Mouse (Mus musculus): Measurements from ENCODE around the gene Pnliprp2. TPM values are rescaled to one million over a fixed set of nuclear protein-coding genes. Genes with fewer than 3 reads are reported as not detected.

Gene Pnliprp2
- polyA plus RNA-seq, 1 experiment, result not detected

- no peak overlapping the region for H3K4me3 ChIP-seq
- no peak for TF ChIP-seq USF1 (IDR thresholded peaks at IDR 0.05; ENCODE audit: low read depth)
- no peak for TF ChIP-seq SRF (IDR thresholded peaks at IDR 0.05; ENCODE audit: control insufficient read depth, insufficient read length, low read depth)
- no peak for TF ChIP-seq MYOG (IDR thresholded peaks at IDR 0.05; ENCODE audit: control insufficient read depth in 1 of 3, insufficient read depth in 1 of 3, insufficient read length in 2 of 3, low read depth in 2 of 3)
- TF ChIP-seq MAX (IDR thresholded peaks at IDR 0.05; ENCODE audit: low read depth), result no peak
- TF ChIP-seq MYOD1 (IDR thresholded peaks at IDR 0.05; ENCODE audit: control insufficient read depth in 1 of 3, insufficient read length in 2 of 3, low read depth in 2 of 3), result no peak
- no peak for TF ChIP-seq POLR2AphosphoS2 (IDR thresholded peaks at IDR 0.05; ENCODE audit: insufficient read length, low read depth)
- TF ChIP-seq CEBPB (IDR thresholded peaks at IDR 0.05; ENCODE audit: insufficient read depth, poor library complexity, severe bottlenecking), result no peak
- TF ChIP-seq TCF3 (IDR thresholded peaks at IDR 0.05; ENCODE audit: insufficient read length, low read depth), result no peak
- no peak for TF ChIP-seq POLR2A (IDR thresholded peaks at IDR 0.05; ENCODE audit: insufficient read length, low read depth)
- H3K36me3 ChIP-seq (ENCODE audit: control insufficient read depth, insufficient read depth), result no peaks in the 10 kb centered on the region
- no peak overlapping the region for H3ac ChIP-seq (ENCODE audit: control insufficient read depth, insufficient read length)
- no peak overlapping the region for H3K4me2 ChIP-seq (ENCODE audit: low read depth)
- no peaks in the 10 kb centered on the region for H3K79me2 ChIP-seq (ENCODE audit: control insufficient read depth, insufficient read depth)
- H3K27me3 ChIP-seq (ENCODE audit: control insufficient read depth, insufficient read depth, insufficient read length), result peaks cover 13% of the 10 kb centered on the region
These were observed 15.8 kb upstream of the Pnliprp2 start for GRCm38 (mm10) chr19:58743736-58744135.

DNA sequence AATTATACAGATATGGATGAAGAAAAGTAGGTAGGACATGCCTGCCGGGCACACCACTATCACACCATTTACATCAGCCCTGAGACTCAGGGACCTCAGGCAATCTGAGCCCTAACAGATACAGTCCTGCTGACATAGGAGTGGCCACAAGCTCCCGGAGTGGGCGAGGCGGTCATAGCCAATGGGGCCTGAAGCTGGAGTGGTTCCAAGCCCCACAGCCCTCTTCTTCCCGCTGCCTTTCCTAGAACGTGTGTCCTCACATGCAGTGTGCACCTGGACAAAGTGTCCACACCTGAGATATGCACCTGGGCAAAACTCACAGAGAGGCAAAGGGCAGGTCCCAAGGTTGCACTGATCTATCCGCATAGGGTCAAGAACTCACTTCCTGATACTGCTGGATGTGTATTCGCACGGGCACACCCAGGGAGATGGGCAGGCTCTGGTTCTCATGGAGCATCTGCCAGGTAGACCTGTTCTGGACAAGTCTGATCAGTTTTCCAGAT, 12.0 kb upstream of the Pnliprp2 start:
- H3K4me3 ChIP-seq, result no peak overlapping the region
- H3K4me2 ChIP-seq (ENCODE audit: low read depth), result no peak overlapping the region
- H3ac ChIP-seq (ENCODE audit: control insufficient read depth, insufficient read length), result no peak overlapping the region
- H3K79me2 ChIP-seq (ENCODE audit: control insufficient read depth, insufficient read depth), result no peaks in the 10 kb centered on the region
- peaks cover 7% of the 10 kb centered on the region for H3K27me3 ChIP-seq (ENCODE audit: control insufficient read depth, insufficient read depth, insufficient read length)
- no peak for TF ChIP-seq REST (IDR thresholded peaks at IDR 0.05; ENCODE audit: insufficient read depth, insufficient read length)
- no peak for TF ChIP-seq POLR2AphosphoS2 (IDR thresholded peaks at IDR 0.05; ENCODE audit: insufficient read length, low read depth)
- no peak for TF ChIP-seq E2F4 (IDR thresholded peaks at IDR 0.05; ENCODE audit: insufficient read depth)
- TF ChIP-seq TCF3 (IDR thresholded peaks at IDR 0.05; ENCODE audit: insufficient read length, low read depth), result no peak
- TF ChIP-seq MYOG (IDR thresholded peaks at IDR 0.05; ENCODE audit: control insufficient read depth in 1 of 3, insufficient read depth in 1 of 3, insufficient read length in 2 of 3, low read depth in 2 of 3), result no peak
- no peak for TF ChIP-seq TCF12 (IDR thresholded peaks at IDR 0.05; ENCODE audit: insufficient read depth, poor library complexity, severe bottlenecking)
- TF ChIP-seq USF1 (IDR thresholded peaks at IDR 0.05; ENCODE audit: low read depth), result no peak
- TF ChIP-seq SRF (IDR thresholded peaks at IDR 0.05; ENCODE audit: control insufficient read depth, insufficient read length, low read depth), result no peak
- no peak for TF ChIP-seq POLR2A (IDR thresholded peaks at IDR 0.05; ENCODE audit: insufficient read length, low read depth)
- H3K36me3 ChIP-seq (ENCODE audit: control insufficient read depth, insufficient read depth), result no peaks in the 10 kb centered on the region

DNA sequence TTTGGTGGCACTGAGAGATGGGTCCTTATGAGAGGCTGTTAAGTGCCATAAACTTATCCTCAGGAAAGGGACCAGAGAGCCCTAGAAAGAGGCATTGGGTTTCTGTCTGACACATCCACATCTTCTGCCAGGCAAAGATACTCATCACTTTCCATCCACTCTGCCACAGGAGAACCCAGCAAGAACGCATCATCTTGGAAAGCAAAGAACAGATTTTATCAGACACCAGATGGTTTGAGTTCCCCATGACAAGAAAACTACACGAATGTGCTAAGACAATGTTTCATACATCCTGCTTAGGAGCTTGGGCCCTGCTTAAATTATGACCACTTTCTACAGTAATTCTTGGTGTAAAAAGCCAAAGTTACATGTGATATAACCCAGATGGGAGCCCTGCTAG, 8.7 kb upstream of the Pnliprp2 start:
- TF ChIP-seq TCF12 (IDR thresholded peaks at IDR 0.05; ENCODE audit: insufficient read depth, poor library complexity, severe bottlenecking) (no peak), MYOG (IDR thresholded peaks at IDR 0.05; ENCODE audit: control insufficient read depth in 1 of 3, insufficient read depth in 1 of 3, insufficient read length in 2 of 3, low read depth in 2 of 3) (no peak), MAX (IDR thresholded peaks at IDR 0.05; ENCODE audit: low read depth) (no peak), MYOD1 (IDR thresholded peaks at IDR 0.05; ENCODE audit: control insufficient read depth in 1 of 3, insufficient read length in 2 of 3, low read depth in 2 of 3) (no peak), CEBPB (IDR thresholded peaks at IDR 0.05; ENCODE audit: insufficient read depth, poor library complexity, severe bottlenecking) (no peak)
- H3K79me2 ChIP-seq (ENCODE audit: control insufficient read depth, insufficient read depth), result no peaks in the 10 kb centered on the region
- H3K36me3 ChIP-seq (ENCODE audit: control insufficient read depth, insufficient read depth), result no peaks in the 10 kb centered on the region
- H3K27me3 ChIP-seq (ENCODE audit: control insufficient read depth, insufficient read depth, insufficient read length), result peaks cover 7% of the 10 kb centered on the region
- no peak overlapping the region for H3K4me2 ChIP-seq (ENCODE audit: low read depth)
- H3ac ChIP-seq (ENCODE audit: control insufficient read depth, insufficient read length), result no peak overlapping the region
- H3K4me3 ChIP-seq, result no peak overlapping the region

- Histone ChIP-seq H3K36me3 (ENCODE audit: control insufficient read depth, insufficient read depth) (no peaks in the 10 kb centered on the region), H3ac (ENCODE audit: control insufficient read depth, insufficient read length) (no peak overlapping the region), H3K4me2 (ENCODE audit: low read depth) (no peak overlapping the region), H3K27me3 (ENCODE audit: control insufficient read depth, insufficient read depth, insufficient read length) (peaks cover 4% of the 10 kb centered on the region), H3K79me2 (ENCODE audit: control insufficient read depth, insufficient read depth) (no peaks in the 10 kb centered on the region), H3K4me3 (no peak overlapping the region)
- TF ChIP-seq POLR2AphosphoS2 (IDR thresholded peaks at IDR 0.05; ENCODE audit: insufficient read length, low read depth) (no peak), E2F4 (IDR thresholded peaks at IDR 0.05; ENCODE audit: insufficient read depth) (no peak), USF1 (IDR thresholded peaks at IDR 0.05; ENCODE audit: low read depth) (no peak), REST (IDR thresholded peaks at IDR 0.05; ENCODE audit: insufficient read depth, insufficient read length) (no peak), MAX (IDR thresholded peaks at IDR 0.05; ENCODE audit: low read depth) (no peak), MYOG (IDR thresholded peaks at IDR 0.05; ENCODE audit: control insufficient read depth in 1 of 3, insufficient read depth in 1 of 3, insufficient read length in 2 of 3, low read depth in 2 of 3) (no peak), MYOD1 (IDR thresholded peaks at IDR 0.05; ENCODE audit: control insufficient read depth in 1 of 3, insufficient read length in 2 of 3, low read depth in 2 of 3) (no peak), POLR2A (IDR thresholded peaks at IDR 0.05; ENCODE audit: insufficient read length, low read depth) (no peak), SRF (IDR thresholded peaks at IDR 0.05; ENCODE audit: control insufficient read depth, insufficient read length, low read depth) (no peak), CEBPB (IDR thresholded peaks at IDR 0.05; ENCODE audit: insufficient read depth, poor library complexity, severe bottlenecking) (no peak), TCF3 (IDR thresholded peaks at IDR 0.05; ENCODE audit: insufficient read length, low read depth) (no peak)
These were observed 8.0 kb upstream of the Pnliprp2 start for GRCm38 (mm10) chr19:58751504-58751903.

- Histone ChIP-seq H3K36me3 (ENCODE audit: control insufficient read depth, insufficient read depth) (no peaks in the 10 kb centered on the region), H3K79me2 (ENCODE audit: control insufficient read depth, insufficient read depth) (no peaks in the 10 kb centered on the region), H3K4me3 (no peak overlapping the region), H3ac (ENCODE audit: control insufficient read depth, insufficient read length) (no peak overlapping the region), H3K27me3 (ENCODE audit: control insufficient read depth, insufficient read depth, insufficient read length) (no peaks in the 10 kb centered on the region), H3K4me2 (ENCODE audit: low read depth) (no peak overlapping the region)
- TF ChIP-seq TCF3 (IDR thresholded peaks at IDR 0.05; ENCODE audit: insufficient read length, low read depth), result no peak
- TF ChIP-seq MAX (IDR thresholded peaks at IDR 0.05; ENCODE audit: low read depth), result no peak
- TF ChIP-seq POLR2AphosphoS2 (IDR thresholded peaks at IDR 0.05; ENCODE audit: insufficient read length, low read depth), result no peak
- TF ChIP-seq E2F4 (IDR thresholded peaks at IDR 0.05; ENCODE audit: insufficient read depth), result no peak
- no peak for TF ChIP-seq TCF12 (IDR thresholded peaks at IDR 0.05; ENCODE audit: insufficient read depth, poor library complexity, severe bottlenecking)
These were observed 648 bp upstream of the Pnliprp2 start for GRCm38 (mm10) chr19:58758871-58759270.
